Mouse (Mus musculus) T-helper 1 cell (primary cell): Measurements from ENCODE around the gene Ccdc28b.

ENCODE experiments used
- in situ Hi-C: fragments of 300-600 bp; cut with MboI, MseI; formaldehyde crosslinking; loops from one replicate; pipeline ENCODE4 v1.15.1; 2025; ENCODE audit warnings: high pct_unique_total_duplicates

Ccdc28b gene

DNA sequence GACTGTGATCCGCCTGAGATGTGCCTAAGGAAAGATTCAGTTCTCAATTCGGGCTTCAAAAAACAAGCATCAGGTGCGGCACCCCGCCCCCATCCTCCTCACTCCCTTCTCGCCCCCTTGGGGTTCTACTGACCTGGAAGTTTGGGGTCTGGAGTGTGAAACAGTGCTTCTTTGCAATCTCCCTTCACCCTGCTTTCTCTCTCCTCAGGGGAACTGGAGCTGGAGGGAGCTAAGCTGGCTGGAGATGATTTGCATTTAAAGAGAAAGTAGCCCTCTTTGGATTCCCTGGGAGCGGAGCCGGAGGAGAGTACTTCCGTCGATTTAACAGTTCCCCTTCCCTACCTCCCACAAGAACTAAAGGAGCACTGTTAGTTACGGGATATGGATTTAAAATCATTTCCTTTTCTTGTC lies at the start of gene Ccdc28b:
Gene Ccdc28b, minus strand, starts transcription at position 267 of the 411 bp plus-strand sequence.
- in situ Hi-C loops, result no loop called here

DNA sequence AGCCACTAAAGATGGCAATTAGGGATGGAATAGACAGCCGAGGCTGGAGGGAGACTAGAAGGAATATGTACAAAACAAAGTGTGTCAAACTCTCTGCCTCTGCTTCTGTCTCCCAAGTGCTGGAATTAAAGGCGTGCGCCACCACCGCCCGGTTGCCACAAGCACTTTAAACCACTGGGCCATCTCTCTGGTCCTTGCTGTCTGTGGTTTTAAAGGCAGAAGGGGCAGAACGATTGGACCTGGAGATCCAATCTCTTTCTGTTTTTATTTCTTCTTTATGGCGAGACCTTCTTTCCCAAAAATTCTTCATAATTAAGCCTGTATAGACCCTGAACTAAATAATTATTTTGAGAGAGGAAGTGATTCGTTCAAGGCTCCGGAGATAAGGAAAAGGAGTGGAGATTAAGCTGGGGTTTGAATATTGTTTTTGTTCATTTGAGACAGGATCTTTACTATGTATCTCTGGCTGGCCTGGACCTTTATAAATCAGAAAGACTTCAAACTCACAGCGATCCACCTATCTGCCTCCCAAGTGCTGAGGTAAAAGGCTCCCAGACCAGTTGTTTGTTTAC lies 49.2 kb upstream of the Ccdc28b start:
- in situ Hi-C loops, result loop anchor here (25.0 kb wide), 1 partner anchor 889 kb away; the partner anchor contains the start of gene Nkain1

DNA sequence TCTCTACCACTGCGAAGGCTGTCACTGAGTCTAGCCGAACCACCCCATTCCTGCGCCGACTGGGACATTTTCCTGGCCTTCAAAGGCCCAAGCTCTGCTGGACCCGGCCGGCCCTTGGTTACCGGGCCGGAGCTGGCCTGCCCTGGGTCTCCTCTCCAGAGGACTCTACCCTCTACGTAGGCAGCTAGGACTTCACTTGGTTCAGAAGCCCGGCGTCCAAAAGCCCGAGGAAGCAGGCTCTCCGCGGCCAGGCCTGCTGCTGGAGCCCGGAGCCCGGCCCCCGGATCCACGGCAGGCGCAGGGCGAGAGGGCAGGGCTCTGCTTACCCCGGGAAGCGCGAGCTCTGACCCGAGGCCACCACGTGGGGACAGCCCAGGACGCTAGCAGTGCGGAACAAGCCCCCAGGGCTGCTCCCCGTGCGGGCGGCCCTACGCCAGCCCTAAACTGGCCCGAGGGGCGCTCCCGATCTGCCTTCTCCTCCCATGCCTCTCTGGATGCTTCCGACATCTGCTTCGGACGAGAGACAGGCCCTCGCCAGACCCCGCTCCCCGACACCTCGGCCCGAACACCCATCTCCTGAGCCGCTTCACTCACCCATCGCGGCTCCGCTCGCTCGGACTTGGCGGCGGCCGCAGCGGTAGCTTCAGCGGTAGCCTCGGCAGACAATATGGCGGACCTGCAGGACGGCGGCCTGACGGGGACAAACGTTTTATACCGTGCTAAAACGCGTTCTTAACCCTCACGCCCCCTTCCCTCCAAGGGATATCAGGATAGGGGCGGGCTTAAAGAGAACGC lies 48.5 kb upstream of the Ccdc28b start, which contains the start of gene Kpna6:
Gene Kpna6, minus strand, starts transcription at position 685 of the 795 bp plus-strand sequence.
- in situ Hi-C loops, result loop anchor here (25.0 kb wide), 1 partner anchor 890 kb away; the partner anchor contains the start of gene Nkain1

DNA sequence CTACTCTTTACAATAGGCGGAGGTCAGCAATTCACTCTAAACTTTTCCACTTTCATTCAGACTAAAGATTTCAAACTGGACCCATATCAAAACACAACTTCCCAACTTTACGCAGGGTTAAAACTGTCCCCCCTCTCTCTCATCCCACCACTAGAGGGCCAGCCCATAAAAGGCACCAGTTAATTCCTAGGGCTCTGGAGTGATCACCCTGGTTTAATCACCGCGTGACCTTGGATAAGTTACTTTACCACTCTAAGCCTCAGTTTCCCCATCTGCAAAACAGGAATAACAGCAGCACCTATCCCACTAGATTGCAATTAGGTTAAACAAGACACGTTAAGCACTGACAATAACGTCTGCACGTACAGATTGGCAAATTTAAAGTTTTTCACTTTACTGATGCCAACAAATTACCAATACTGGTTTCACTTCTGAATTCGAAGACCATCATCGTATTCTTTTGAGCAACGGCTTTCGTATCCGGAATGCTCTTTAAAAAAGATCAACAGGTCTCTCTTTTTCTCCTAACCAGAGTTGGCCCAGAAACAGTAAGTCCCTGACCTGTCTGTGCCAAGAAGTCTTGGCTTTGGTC lies 47.8 kb upstream of the Ccdc28b start:
- in situ Hi-C loops, result loop anchor here (25.0 kb wide), 1 partner anchor 891 kb away; the partner anchor contains the start of gene Nkain1

DNA sequence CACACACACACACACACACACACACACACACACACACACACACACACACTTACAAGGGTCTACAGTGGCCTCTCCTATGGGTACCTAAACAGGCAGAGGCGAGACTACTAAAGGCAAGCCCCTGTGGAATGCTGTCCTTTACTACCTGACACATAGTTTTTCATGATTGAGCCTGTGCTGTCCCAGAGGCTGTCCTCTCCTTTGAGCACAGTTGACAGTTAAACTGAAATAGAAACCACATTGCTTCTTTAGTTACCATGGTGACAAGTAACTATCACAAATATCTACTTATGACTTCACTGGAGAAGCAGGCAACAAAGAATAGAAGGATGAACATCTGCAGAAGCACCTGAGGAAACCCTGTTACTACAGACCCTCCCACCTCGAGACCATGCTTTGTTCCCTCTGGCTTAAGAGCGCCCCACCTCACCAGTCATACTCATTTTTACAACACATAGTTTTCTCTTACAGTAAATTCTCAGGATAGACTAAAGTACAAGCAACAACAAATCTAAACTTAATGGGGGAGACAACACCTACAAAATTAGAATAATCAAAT lies 38.6 kb upstream of the Ccdc28b start:
- in situ Hi-C loops, result loop anchor here (25.0 kb wide), 1 partner anchor 900 kb away; the partner anchor contains the start of gene Nkain1

DNA sequence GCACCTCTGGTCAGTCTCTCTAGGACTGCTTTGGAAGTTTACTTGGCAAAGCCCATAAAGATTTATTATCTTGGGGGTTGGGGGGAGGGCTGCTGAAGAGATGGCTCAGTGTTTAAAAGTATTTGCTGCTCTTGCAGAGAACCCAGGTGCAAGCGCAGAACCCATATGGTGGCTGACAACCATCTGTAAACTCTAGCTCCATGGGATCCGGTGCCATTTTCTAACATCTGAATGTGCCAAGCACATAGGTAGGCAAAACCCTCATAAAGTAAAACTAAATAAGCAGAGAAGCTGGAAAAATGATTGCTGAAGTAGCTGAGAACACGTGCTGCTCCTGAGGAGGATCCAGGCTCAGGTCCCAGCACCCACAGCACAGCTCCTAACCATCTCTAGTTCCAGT lies 37.8 kb upstream of the Ccdc28b start:
- in situ Hi-C loops, result loop anchor here (25.0 kb wide), 1 partner anchor 901 kb away; the partner anchor contains the start of gene Nkain1

DNA sequence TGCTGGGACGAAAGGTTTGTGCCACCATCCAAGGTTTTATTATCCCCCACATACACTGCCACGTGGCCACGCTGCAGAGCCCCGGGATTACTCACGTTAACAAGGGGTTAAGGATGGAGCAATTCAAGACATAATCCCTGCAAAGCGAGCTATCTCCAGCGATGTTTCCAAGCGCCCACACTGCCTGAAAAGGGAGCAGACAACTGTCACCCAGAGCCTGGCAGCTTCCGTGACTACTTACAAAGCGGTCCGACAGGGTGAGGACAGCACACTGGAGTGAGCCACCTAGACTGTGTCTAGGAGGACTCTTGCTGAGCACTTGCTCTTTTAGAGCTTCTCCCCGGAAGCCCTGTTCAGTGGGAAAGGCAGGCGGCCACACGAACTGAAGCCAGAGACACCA lies 31.0 kb upstream of the Ccdc28b start:
- in situ Hi-C loops, result loop anchor here (25.0 kb wide), 1 partner anchor 908 kb away; the partner anchor contains the start of gene Nkain1

DNA sequence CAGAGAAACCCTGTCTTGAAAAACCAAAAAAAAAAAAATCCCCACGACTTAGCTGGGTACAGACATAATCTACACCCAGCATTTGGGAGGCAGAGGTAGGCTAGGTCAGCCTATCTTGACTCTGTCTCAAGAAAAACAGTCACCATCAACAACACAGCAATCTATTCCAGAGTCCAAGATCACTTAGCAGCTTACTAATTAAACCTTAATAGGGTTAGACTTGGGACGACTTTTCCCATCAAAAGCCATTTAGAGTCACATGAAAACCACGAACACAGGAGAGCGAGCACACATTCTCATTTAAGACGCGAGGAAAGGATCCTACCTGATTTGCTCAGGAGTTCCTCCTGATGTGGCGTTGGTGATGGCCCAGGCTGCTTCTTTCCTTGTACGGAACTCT lies 26.6 kb upstream of the Ccdc28b start:
- in situ Hi-C loops, result loop anchor here (25.0 kb wide), 1 partner anchor 912 kb away; the partner anchor contains the start of gene Nkain1

DNA sequence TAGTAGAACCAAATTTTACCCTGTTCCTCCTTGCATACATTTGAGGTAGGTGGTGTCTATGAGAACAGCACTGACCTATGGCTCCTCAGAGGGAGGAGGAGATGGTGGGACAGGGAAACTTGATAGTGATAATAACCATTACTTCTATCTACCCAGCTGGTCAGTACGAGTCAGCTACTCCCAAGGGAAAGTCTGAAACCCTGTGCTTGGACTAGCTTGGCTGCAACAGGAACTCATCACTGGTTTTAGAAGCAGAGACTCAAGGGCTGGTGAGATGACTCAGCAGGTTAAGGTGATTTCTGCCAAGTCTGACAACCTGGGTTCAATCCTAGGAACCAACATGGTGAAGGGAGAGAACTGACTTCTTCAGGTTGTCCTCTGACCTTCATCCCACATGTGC lies 24.9 kb upstream of the Ccdc28b start:
- in situ Hi-C loops, result no loop called here

DNA sequence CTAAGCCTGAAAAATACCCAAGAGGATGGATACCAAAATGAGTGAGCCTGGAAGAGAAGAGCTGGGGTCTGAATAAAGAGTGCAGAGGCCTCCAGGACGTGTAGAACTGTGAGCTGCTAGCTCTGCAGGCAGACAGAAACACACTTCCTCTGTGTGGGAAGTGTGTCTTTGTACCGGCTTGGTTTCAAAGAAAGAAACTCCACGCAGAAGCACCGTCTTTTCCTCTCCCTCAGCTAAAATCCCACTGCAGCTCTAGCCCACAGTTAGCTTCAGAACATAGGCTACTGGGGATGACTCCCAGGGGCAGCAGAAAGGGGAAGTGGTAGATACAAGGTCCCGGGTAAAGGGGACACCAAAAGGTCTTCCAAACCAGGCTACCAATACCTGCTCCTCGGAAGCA lies 21.5 kb upstream of the Ccdc28b start:
- in situ Hi-C loops, result no loop called here

DNA sequence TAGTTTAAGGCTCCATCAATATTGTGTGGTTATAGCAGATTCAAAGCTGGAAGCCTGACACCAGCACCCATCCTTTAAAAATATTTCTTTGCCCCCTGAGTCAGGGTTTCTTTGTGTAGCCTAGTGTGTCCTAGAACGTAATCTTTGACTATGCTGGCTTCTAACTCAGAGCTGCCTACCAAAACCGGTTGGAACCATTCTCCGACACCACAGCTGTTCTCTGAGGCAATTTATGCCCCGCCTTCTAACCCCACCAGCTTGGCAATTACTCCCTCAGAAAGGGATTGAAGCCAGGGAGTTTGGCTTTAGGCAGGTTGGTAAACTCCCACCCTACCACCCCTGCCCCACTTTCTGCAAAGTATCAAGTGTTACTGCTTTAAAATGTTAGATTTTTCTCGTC lies 18.0 kb upstream of the Ccdc28b start:
- in situ Hi-C loops, result no loop called here

DNA sequence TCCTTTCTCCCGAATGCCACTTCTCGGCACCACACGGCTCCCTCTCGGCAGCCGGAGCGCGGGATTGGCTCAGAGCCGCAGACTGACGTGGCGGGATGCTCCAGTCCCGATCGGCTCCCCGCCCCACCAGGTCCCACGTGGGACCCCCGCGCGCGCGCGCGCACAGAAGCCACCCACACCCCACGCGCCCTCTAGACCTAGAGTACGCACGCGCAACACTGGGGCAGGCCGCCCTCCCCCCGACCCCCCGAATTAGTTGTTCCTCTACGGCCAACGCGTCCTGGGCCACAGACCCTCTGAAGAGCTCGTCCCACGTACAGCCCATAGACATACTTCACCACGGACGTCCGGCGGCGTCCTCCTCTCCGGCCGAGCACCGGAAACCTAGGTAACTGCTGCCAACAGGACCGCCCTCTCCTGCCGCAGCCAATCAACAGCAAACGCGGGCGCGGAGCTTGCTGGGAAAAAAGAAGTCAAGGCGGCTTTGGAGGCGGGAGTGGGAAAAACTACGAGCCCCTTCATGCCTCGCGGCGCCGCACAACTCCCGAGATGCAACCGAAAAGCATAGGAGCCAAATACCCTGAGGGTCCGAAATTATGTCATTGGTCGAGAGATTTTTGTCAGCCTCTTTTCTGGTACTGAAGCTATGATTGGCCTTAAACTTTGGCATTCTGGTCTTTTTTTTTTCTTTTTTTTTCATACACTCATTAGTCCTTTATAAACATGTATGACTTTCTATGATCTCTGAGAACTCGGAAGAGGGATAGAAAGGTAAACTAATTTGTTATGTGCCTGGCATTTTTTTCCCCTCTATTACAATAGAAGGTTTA lies 17.1 kb upstream of the Ccdc28b start, which contains the start of gene Txlna:
Gene Txlna, minus strand, starts transcription at position 428 of the 830 bp plus-strand sequence.
- in situ Hi-C loops, result no loop called here

DNA sequence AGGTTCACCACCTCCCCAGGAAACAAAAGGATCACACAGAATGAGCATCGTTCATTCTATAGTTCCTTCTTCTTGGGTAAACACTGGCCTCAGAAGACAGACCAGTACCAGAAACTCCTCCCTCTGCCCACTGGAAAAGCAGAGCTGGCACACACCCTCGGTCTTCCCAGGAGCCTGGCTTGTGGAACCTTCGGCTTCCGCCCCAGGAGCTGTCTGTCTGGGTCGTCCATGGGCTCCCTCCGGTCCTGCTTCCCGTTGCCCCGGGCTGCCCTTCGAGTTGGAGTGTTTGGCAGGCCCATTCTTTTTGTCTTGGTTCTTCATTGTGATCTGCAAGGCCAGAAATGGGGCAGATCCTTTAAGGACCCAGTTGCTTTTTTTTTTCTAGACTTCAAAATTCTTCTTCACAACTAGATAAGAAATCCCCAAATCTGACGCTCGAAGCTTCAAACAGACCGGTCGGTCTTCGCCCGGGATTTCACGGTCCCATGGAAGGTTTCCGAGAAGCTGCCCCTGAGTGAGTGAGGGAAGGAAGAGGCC lies 16.4 kb upstream of the Ccdc28b start:
- in situ Hi-C loops, result no loop called here

DNA sequence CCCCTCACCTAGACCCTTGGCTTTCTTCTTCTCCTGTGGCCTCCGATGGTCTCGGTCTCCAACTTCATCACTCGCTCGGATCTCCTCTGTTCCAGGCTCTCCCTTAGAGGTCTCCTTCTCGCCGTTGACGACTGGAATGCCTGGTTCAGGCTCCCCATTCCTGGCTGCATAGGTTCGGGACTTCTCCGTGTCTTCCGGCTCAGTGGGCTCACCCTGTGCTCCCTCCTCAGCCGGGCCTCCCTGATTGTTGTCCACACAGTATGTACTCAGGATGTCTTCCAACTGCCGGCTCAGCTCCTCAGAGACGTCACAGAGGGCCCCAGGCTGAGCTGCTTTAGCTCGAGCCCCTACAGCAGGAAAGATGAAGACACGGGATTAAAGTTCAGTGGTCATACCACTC lies 15.5 kb upstream of the Ccdc28b start:
- in situ Hi-C loops, result no loop called here

DNA sequence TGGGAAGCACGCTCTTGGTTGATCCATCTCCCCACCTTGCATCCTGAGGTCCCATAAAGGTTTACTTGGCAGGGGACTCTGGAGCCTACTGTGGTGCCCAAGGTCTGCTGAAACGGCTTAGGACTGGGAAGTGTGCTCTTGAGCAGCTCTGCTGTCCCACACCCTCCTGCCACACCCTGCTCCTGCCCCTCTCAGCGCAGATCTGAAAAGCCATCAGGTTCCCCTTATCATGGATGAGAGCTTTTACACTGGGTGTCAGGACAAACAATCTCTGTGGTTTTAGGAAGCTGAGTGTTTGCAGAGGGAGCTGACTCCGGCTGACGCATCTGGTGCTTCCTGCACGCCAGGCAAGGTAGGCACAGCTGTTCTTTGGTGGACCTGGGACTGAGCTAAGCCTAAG lies 10.1 kb upstream of the Ccdc28b start:
- in situ Hi-C loops, result no loop called here

DNA sequence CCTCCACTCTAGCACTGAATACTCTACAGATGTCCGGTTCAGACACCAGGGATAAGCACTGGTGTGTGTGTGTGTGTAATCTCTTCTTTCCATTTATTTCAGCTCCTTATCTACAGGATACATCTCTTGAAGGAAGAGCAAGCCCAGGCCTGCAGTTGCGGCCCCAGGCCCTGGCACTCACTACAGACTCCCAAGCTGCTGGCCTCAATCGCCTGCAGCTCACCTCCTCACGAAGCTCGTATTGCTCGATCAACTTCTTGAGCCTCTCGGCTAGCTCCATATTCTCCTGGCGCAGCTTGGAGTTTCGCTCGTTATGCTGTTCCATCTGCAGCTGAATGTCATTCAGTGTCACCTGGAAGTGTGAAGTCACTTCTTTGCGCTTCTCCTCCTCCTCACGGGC lies 8.1 kb upstream of the Ccdc28b start:
- in situ Hi-C loops, result no loop called here

DNA sequence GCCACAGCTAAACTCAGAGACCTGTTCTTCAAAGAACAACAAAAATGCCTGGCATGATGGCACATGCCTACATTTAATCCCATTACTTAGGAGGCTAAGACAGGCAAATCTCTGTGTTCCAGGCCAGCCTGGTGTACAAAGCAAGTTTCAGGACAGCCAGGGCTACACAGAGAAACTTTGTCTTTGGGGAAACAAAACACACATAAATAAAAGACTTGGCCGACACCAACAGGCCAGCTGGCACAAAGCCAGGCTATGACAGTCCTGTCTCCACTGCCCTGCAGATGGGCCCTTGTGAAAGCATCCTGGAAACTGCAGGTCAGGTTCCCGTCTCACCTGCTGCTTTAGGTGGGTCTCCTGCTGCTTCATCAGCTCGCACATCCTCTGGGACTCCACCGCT lies 7.2 kb upstream of the Ccdc28b start:
- in situ Hi-C loops, result no loop called here

DNA sequence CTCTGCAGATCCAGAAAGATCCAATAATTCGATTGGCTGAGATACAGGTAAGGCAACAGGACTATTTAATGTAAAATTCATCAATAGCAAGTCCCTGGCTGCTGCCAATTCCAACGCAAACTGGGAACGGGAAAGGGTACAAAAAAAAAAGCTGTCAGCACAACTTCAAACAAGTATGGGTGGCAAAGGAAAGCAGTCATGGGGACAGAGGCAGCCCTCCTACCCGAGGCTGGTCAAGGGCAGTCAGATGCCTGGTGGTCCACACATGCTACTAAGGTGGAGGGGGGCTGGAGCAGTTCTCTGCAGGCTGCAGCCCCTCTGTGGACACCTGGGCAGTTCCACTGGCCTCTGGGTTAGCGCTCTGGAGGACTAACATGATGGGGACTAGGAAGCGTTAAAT lies 2.3 kb upstream of the Ccdc28b start:
- in situ Hi-C loops, result no loop called here

DNA sequence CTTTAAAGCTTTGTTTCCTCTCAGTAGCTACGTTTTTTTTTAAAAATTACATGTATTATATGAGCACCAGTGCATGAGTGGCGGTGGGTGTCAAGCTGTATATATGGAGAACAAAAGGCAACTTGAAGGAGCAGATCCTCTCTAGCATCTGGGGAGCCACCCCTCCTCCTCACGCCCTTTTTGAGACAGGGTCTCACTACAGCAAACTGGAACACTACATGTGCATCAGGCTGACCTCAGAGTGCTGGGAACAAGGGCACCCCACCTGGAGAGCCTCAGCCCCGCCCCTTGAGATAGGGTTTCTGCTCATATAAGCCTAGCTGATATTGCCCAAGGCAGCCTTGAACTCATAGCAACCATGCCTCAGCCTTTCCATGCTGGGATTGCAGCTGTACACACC lies 1.7 kb upstream of the Ccdc28b start:
- in situ Hi-C loops, result no loop called here

DNA sequence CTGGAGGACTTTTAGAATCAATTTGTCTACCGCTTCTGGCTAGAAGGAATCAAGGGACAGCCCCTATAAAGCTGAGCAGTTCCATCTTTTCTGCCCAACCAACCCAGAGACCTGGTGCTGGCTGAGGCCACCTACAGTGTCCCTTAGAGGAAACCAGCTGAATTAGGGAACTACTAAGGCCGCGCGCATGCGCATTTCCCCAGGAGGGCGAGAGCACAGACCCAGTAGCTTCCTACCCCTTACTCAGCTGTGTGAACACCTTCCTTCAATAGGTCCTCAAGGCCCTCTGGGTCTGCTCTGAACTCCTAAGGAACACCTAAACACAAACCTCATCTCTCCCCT lies 1.3 kb upstream of the Ccdc28b start:
- in situ Hi-C loops, result no loop called here
